Mouse (Mus musculus) testis, adult 2 months (tissue): ENCODE data around the gene 9130213A22Rik. TPM values are rescaled to one million over a fixed set of nuclear protein-coding genes. Genes with fewer than 3 reads are reported as not detected.

Source experiments
- H3K27ac ChIP-seq: fragments of 200-500 bp; 2 replicates; pipeline ENCODE4 v1.5.1; 2012; ENCODE audit warnings: low read depth, low read length; ENCODE audit not compliant: control insufficient read depth, insufficient read depth
- H3K27me3 ChIP-seq: fragments of 200-500 bp; 2 replicates; pipeline ENCODE4 v1.6.1; 2012; ENCODE audit warnings: mild to moderate bottlenecking, low read length, moderate library complexity; ENCODE audit not compliant: control insufficient read depth, insufficient read depth
- H3K36me3 ChIP-seq: fragments of 200-500 bp; 2 replicates; pipeline ENCODE4 v1.6.1; 2012; ENCODE audit warnings: mild to moderate bottlenecking, low read length; ENCODE audit not compliant: control insufficient read depth, insufficient read depth
- H3K4me1 ChIP-seq: fragments of 200-500 bp; 2 replicates; pipeline ENCODE4 v1.6.1; 2012; ENCODE audit warnings: low read length; ENCODE audit not compliant: control insufficient read depth, insufficient read depth
- H3K4me3 ChIP-seq: fragments of 200-500 bp; 2 replicates; pipeline ENCODE4 v1.5.1; 2012; ENCODE audit warnings: low read depth, mild to moderate bottlenecking, low read length, moderate library complexity, mixed read lengths; ENCODE audit not compliant: control insufficient read depth
- CTCF ChIP-seq: fragments of 200-500 bp; IDR thresholded peaks from 2 replicates; pipeline ENCODE4 v1.5.1; 2012; ENCODE audit warnings: low read depth, mild to moderate bottlenecking, inconsistent platforms, low read length, moderate library complexity; ENCODE audit not compliant: control insufficient read depth, insufficient read depth, insufficient replicate concordance
- POLR2A ChIP-seq: fragments of 200-500 bp; IDR thresholded peaks from 2 replicates; pipeline ENCODE4 v1.6.1; 2012; ENCODE audit warnings: low read depth, mild to moderate bottlenecking, inconsistent platforms, low read length, moderate library complexity; ENCODE audit not compliant: control insufficient read depth
- polyA plus RNA-seq: library from polyadenylated mRNA; depleted of rRNA; stranded (reverse); fragments of >200 nt; gene quantifications from 2 replicates; pipeline ENCODE4 v1.2.3, GENCODE M21; 2012

The 9130213A22Rik gene
- polyA plus RNA-seq, 1 experiment, result 0.28 TPM

DNA sequence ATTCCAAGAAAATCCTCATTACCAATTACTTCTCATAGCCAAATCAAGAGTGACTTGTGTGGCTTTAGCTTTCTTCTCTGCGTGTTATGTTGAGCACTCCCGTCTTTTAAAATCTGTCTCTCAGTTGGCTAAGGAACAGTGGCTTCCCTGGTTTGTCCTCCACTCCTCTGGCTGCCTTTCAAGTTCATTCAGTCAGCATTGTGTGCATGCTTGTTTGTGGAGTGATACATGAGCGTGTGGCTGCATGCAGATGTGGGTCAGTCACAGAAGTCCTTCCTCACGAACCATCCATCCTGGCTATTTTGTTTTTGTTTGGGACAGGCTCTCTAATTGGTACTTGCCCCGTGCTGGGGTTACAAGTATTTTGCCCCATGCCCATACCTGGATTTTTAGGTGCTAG, 45.8 kb downstream of the 9130213A22Rik start:
- no peaks in the 10 kb centered on the region for H3K36me3 ChIP-seq
- TF ChIP-seq CTCF, result no peak
- no peak for TF ChIP-seq POLR2A
- no peaks in the 10 kb centered on the region for H3K27me3 ChIP-seq
- no peak overlapping the region for H3K4me3 ChIP-seq
- no peak overlapping the region for H3K27ac ChIP-seq
- peaks cover 5% of the 10 kb centered on the region for H3K4me1 ChIP-seq

GRCm38 (mm10) chr11:69075764-69076479, 46.5 kb downstream of the 9130213A22Rik start:
- H3K4me3 ChIP-seq, result no peak overlapping the region
- peaks cover 8% of the 10 kb centered on the region for H3K4me1 ChIP-seq
- no peaks in the 10 kb centered on the region for H3K36me3 ChIP-seq
- no peak for TF ChIP-seq CTCF
- TF ChIP-seq POLR2A, result no peak
- H3K27ac ChIP-seq, result no peak overlapping the region
- H3K27me3 ChIP-seq, result no peaks in the 10 kb centered on the region

DNA sequence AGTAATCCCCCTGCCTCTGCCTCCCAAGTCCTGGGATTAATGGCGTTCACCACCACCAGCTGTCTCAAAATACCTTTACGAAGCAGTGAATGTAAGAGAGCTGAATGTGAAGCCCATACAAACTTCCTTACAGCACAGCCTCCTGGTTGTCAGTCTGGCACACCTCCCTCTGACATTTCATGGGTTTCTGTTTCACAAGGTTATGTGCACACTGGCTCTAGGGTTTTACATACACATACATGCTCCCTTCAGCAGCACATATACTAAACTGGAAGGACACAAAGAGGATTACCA, 47.7 kb downstream of the 9130213A22Rik start:
- no peak overlapping the region for H3K4me3 ChIP-seq
- no peak for TF ChIP-seq CTCF
- TF ChIP-seq POLR2A, result no peak
- peaks cover 3% of the 10 kb centered on the region for H3K36me3 ChIP-seq
- H3K4me1 ChIP-seq, result peaks cover 10% of the 10 kb centered on the region
- H3K27ac ChIP-seq, result no peak overlapping the region
- no peaks in the 10 kb centered on the region for H3K27me3 ChIP-seq

- TF ChIP-seq POLR2A (no peak), CTCF (no peak)
- Histone ChIP-seq H3K27me3 (no peaks in the 10 kb centered on the region), H3K4me1 (peaks cover 10% of the 10 kb centered on the region), H3K4me3 (no peak overlapping the region), H3K27ac (no peak overlapping the region), H3K36me3 (peaks cover 3% of the 10 kb centered on the region)
Measured at GRCm38 (mm10) chr11:69073951-69074775, 48.2 kb downstream of the 9130213A22Rik start.

GRCm38 (mm10) chr11:69073065-69073888, 49.1 kb downstream of the 9130213A22Rik start:
- H3K4me1 ChIP-seq, result peaks cover 10% of the 10 kb centered on the region
- peaks cover 3% of the 10 kb centered on the region for H3K36me3 ChIP-seq
- no peaks in the 10 kb centered on the region for H3K27me3 ChIP-seq
- H3K4me3 ChIP-seq, result no peak overlapping the region; the same call in 1 of the 2 replicates
- TF ChIP-seq POLR2A (no peak), CTCF (no peak)
- H3K27ac ChIP-seq, result peak overlapping the region; percentile 64

DNA sequence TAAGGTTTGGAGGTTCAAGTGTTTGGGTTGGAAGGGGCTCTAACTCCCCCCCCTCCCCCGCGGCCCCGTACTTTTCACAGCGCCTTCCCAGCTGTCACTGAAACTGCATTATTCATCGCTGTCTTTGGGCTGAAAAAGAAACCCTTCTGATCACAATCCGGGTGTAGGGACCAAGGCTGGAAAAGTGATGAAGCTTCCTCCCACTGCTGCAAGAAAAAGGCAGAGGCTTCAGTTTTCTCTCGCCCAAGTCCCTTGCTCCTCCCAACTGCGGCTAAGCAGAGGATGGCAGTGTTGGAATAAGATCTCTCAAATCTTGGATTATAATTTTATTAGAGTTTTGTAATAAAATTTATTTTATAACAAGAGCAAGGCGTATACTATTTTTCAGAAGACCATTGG, 49.7 kb downstream of the 9130213A22Rik start:
- TF ChIP-seq POLR2A, result no peak
- TF ChIP-seq CTCF, result no peak
- H3K4me1 ChIP-seq, result peaks cover 10% of the 10 kb centered on the region

DNA sequence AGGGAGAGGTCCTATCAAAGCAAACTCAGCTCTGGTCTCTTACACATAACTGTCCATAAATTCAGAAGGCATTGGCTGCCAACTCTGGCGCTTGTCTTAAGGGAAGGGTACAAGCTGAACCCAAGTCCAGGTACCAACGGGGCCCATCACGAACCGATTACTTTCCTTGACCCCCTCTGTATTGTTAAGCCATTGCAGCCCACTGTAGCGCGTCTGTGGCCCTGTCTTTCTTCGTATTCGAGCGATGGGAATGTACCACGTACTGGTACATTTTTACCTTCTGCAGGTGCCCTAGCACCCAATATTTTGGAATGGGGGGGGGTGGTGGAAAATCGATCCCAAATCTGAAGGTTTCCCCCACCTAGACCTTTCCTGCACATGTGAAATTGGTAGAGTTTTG, 50.2 kb downstream of the 9130213A22Rik start:
- TF ChIP-seq CTCF (no peak), POLR2A (no peak)
- Histone ChIP-seq H3K4me1 (peaks cover 10% of the 10 kb centered on the region), H3K4me3 (peak overlapping the region; percentile 64), H3K27me3 (no peaks in the 10 kb centered on the region), H3K27ac (no peak overlapping the region), H3K36me3 (peaks cover 3% of the 10 kb centered on the region)

More for the DNA sequence above, 49.7 kb downstream of the 9130213A22Rik start:
- Histone ChIP-seq H3K4me3 (peak overlapping the region; percentile 50; the same call in 1 of the 2 replicates), H3K27me3 (no peaks in the 10 kb centered on the region), H3K27ac (no peak overlapping the region), H3K36me3 (peaks cover 3% of the 10 kb centered on the region)
